Mouse (Mus musculus) stomach, postnatal 0 days (tissue): Measurements from ENCODE around the gene Git2.

Experiments
- CTCF ChIP-seq: IDR thresholded peaks from 2 replicates; pipeline ENCODE4 v1.5.1; 2016; ENCODE audit warnings: antibody characterized with exemption, low read depth, mild to moderate bottlenecking, moderate library complexity
- EP300 ChIP-seq: optimal IDR thresholded peaks from 2 replicates; pipeline ENCODE3; 2016; ENCODE audit warnings: antibody characterized with exemption

- TF ChIP-seq EP300 = no peak
- no peak for TF ChIP-seq CTCF
Measured at GRCm38 (mm10) chr5:114773780-114774179, 1.5 kb downstream of the Git2 start.
